Mouse (Mus musculus) testis, postnatal 14 days (tissue): ENCODE measurements at regions not wholly inside any gene's neighbourhood (a gene's known extent, or its start where the extent isn't known, plus 50 kb on each side); places are given as distances from the start of the nearest gene placed in this dataset.
"Not testable (repeated sequence)": the region's sequence is repeated elsewhere in the genome, so short reads cannot be mapped to it uniquely, and the experiment has no call there.

Experiments
- DNase-seq: peaks from one replicate; pipeline ENCODE4 v3.0.0; 2021; ENCODE audit warnings: low spot score

DNA sequence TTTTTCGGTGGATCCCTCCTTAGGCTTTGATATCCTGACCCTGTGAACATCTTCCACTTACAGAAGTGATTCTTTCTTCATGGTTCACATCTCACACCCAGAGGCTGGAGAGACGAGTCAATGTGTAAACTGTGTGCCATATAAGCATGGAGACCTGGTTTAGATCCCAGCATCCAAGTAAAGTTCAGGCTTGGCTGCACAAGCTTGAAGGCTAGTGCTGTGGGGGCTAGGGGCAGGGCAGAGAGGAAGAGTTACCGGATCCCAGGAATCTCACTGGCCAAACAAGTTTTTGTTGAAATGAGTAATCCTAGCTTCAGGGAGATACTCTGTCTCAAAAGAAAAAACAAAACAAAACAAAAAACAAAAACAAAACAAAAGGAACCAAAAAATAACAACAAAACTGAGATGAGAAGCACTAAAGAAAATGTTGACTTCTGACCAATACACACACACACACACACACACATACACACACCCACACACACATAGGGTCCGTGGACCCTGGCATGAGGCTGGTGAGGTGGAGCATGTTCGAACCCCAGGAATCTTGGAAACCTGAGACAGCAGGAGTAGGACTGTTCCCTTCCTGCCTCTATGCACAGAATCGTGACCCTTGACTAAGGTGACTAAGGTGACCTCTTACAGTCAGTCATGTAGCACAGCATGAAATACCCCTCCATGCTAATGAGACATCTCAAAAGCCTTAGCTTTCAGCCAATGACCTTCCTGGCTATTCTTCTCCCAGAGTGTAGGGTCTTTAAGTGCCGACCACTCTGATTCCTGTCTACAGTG is 55.2 kb downstream of the Gm12728 start:
- DNase-seq = no peak

DNA sequence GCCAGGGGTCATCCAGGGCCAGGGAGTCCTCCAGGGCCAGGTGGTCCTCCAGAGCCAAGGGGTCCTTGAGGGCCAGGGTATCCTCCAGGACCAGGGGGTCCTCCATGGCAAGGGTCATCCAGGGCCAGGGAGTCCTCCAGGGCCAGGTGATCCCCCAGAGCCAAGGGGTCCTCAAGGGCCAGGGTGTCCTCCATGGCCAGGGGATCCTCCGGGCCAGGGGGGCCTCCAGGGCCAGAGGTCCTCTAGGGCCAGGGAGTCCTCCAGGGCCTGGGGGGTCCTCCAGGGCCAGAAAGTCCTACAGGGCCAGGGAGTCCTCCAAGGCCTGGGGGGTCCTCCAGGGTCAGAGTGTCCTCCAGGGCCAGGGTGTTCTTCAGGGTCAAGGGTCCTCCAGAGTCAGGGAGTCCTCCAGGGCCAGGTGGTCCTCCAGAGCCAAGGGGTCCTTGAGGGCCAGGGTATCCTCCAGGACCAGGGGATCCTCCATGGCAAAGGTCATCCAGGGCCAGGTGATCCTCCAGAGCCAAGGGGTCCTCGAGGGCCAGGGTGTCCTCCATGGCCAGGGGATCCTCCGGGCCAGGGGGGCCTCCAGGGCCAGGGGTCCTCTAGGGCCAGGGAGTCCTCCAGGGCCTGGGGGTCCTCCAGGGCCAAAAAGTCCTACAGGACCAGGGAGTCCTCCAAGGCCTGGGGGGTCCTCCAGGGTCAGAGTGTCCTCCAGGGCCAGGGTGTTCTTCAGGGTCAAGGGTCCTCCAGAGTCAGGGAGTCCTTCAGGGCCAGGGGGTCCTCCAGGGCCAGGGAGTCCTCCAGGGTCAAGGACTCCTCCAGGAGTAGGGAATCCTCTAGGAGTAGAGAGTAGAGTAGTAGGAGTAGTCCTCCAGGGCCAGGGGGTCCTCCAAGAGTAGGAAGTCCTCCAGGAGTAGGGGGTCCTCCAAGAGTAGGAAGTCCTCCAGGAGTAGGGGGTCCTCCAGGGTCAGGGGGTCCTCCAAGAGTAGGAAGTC is 56.6 kb downstream of the Gm12728 start:
- not testable (repeated sequence) for DNase-seq

DNA sequence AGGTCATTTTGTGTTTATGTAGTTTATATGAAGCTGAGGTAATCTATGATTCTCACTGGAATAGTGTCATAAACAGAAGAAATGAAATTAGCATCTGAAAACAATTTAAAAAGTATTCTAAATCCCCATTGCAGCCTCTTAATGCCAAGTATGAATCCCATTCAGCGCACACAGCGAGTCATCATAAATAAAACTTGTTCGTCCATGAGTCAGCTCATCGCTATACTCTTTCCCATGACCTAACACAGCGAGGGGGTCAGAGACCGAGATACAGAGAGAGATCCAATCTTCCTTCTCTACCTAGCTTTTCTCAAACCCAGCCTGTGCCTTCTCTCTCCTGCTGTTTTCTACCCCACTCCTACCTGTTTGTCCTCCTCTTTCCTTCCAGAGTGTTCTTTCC is 63.4 kb downstream of the Gm12728 start:
- DNase-seq = no peak

DNA sequence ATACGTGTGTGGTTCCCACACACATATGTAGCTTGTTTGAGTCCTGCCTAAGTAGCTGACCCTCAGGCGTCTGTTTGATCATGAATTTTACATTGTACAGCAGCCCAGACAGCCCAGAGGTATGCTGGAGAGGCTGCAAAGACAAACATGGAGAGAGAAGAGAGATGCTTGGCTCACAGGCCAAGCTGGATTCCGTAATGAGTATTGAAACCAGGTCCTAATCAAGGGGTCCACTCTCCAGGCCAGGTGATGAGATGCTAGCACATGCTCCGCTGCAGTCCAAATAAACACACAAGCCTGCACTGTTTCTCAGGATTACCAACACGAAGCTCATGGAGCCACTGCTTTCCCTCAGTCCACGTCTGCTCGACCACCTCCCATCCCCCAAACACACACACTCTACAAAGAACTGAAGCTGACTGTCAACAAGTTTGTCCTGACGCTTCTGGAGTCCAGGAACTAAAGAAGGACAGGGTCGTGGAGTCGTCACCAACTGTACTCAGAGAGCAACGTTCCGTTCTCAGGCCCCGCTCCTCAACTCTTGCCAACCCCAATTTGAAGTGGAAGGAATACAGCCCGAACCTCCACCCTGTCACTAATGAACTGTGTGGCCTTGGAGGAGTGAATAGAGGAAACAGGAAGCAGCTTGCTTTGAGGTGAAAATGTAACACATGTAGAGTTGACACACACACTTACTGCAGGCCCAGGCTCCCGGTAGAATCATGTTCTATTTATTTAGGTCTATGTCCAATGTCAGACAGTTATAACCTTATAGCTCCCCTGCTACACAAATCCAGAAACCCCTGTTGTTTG is 69.6 kb downstream of the Gm12728 start:
- DNase-seq = peak; percentile 52

DNA sequence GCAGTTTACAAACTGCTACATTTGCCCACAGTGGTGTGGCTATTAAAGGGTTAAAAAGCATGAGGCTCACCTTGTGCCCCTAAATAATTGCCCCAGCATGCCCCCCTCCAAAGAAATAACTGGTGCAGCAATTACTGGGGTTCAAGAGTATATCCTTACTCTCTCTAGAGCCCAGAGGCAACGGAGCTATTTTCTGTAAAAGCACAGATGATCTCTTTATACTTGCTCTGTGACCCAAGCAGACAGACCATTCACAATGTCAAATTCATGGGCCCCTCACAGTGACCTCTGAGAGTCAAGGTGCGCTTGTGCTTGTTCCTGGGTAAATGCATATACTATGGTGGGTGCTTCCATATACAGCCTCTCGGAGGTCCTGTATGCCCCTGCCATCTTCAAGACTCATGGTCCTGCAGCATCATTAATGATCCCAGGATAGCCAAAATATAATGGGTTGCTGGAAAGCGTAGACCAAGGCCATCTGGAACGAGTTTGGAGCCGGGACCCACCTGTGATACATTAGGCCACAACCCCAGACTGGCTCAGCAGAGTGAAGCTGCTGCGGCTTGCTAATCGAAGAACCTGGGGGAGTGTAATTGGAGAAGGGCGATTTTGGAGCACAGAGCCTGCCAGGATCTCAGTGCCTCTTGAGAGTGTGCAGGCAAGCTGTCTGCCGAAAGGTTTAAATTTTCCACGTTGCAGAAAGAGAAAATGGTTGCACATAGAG is 71.4 kb downstream of the Gm12728 start:
- no peak for DNase-seq

DNA sequence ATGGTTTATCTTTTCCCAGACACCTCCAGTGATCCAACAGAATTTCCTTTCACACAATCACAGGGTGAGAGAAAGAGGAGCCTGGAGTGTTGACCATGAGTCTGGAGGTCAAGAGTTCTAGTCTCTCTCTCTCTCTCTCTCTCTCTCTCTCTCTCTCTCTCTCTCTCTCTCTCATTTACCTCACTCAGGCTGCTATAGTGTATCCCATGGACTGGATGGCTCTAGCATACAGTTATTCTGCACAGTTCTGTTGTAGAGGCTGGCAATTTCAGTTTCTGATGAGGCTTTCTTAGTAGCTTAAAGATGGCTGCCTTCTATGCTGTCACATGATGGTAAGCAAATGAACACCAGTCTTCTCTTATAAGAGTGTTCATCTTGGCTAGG is 72.0 kb downstream of the Gm12728 start:
- no peak for DNase-seq

DNA sequence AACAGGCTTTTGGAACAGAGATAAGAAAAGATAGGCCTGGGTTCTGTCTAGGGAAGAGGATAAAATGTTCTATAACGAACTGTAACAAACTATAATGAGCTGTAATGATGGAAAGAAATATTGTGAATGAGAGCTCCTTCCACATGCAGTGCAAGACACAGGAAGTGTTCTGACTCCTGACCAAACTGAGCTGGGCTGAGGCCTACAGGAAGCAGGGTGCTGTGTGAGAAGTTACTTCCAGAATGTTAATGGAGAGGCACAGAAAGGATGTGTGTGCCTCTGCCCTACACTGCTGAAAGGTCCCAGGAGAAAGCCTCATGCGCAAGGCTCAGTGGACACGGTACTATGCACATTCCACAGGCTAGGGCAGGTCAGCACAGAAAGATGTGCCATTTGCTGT is 80.8 kb downstream of the Gm12728 start:
- no peak for DNase-seq

DNA sequence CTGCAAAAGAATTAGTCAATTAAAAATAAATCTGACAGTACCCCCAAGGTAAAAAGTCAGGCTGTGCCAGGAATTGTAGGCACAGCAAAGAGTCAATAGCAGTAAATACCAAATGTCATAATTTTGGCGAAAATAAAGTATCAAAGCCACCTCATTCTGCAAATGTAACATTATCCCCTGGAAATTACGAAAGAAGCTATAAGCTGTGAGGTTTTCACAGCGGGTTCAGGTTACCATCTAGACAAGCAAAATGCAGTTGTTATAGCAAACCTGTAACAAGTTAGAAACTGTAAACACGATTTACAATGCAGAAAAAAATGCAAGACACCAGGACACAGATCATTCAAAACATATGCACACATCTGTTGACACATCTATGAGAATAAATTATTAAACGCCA is 87.6 kb downstream of the Gm12728 start:
- no peak for DNase-seq

DNA sequence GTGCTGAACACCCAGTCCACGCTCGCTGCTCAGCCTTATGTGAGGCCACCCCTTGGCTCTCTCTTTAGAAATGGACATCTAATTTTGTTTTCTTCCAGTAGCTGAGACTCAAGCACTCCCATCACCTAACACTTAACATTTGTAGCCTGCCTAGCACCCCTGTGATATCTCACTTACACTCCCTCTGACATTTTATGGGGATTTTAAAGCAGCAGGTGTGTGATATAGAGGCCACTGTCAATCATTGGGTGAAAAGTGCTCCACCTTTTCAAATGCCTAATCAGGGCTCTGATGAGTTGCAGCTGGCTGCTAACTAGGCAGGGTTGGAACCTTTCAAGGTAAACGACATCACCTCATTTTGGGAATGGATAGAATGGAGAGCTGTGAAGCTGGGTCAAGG is 90.2 kb downstream of the Gm12728 start:
- DNase-seq = no peak

DNA sequence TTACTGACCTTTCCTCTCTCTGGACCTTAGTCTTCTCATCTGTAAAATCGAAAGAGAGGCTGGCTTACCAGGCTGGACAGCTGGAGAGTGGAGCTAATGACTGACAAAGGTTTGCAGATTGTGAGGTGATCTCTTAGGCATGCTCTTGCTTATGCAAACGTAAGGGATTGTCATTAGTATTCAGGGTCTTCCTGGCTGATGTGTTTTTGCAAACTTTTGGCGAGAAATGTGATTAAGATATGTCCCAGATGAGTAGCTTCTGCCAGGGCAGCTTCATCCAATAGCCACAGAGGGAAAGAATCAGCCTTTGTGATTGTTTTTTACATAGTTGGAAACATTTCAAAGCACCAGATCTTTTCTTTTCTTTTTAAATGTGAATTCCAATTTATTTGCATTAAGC is 95.1 kb downstream of the Gm12728 start:
- DNase-seq = no peak

DNA sequence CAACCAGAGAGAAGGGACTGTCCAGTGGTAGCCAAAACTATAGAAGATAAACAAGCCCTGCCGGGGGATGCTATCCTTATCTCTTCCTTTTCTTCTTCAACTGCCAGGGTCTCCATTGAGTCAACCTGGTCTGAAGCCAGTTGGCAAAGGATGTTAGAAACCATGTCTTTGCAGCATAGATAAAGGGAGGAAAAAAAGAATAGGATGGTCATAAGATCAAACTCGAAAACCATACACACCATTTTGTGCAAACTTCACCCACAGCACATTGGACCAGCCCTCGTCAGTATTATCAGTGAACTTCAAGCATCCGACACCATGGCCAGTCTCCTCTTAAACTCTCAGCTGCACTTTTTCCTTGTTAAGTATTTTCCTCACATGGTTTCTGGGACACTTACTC is 101.8 kb downstream of the Gm12728 start:
- DNase-seq = no peak

DNA sequence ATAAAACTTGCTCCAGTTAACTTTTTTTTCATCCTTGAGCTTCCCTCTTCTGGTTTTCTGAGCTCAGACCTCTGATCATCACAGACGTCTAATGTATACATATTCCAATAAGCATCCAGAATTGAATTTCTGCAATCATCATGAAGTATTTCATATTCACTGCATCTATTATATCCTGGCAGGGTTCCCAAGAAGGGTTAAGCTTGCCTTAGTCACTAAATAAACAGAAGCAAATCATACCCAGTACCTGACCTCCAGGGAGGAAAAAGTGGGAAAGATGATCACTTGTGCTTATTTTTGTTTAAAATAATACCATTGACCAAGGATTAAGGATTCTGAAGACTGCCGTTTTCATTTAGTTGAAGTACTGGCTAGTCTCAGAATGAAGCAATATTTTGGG is 102.4 kb downstream of the Gm12728 start:
- no peak for DNase-seq

DNA sequence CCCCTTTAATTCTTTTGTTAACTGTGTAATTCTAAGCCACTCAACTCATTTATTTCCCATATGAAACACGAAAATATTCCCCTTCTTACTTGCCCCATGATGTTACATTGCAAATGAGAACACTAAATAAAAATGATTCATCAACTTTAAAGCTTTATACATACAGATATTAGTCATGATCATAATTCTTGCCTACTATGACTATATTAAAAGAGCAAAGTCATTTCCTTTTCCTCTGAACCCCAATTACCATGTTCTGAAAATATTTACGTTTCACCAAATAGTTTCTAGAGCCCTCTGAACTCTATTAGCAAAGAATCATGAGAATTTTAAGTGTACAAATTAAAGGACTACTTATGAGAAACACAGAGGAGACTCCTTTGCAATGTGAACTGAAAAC is 105.4 kb downstream of the Gm12728 start:
- no peak for DNase-seq

DNA sequence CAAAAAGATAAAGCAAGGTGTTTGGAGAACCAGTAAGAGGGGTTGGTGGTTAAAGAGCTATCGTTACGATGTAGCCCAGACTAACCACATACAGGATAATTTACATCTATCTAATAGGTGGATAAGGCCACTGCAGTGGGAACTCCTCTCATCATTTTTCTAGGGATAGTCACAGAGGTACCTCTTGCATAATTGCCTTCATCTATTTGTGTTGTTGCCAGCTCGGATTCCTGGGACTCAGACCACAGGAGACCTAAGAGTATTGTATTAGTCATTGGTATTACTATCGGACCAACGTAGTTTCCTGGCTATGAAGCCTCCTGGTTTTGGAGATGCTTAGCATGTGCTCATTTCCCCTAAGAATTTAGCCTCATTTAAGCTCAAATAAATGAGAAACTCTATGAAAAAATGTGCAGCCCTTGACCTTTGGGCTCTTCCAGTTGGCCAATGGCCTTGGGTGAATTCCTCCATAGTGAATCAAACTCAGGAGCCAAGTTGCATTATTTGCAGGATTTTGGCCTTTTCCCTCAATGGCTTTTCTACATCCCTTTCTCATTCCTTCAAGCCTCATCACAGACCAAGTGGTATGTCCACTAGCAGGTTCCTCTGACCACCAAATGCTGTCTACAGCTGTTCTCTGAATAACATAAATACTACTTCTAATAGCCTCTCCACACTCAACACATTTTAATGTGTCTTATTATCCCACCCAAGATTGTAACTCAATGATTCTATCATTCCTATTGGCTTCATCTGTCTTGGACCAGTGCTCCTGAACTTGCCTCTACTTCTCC is 108.6 kb downstream of the Gm12728 start:
- DNase-seq = no peak

DNA sequence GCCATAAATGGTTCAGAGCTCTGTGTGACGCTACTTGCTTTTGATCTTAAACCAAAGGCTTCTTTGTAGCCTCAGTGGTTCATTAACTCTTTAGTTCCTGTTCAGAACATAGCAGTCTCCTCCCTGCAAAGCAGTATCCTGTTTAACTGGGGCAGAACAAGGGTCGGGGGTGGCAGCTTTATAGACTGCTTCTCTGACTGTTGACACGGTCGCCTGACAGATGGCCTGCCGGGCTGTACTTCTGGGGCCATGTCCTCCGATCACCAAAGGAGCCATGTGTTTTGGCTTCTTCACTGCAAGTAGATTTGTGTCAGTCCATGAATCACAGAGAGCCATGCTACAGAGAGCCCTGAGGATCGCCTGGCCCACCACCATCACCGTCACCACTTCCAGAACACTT is 115.2 kb downstream of the Gm12728 start:
- DNase-seq = no peak

DNA sequence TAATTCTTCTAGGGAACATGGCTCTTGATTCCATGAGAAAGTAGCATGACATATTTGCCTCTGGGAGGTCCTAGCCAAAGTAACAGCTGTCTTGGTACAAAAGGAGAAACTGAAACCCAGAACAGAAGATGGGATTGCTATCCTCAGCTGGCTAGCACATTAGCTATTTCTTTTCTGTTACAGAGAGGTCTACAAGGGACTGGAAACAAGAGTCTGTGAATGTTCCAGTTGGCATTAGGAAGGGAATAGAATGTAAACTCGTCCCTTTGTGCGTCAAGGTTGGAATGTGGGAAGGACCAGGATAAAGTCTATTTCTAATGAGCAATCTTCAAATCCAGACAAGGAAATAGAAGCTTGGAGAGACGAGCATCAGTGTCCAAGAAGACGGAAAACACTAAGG is 116.7 kb downstream of the Gm12728 start:
- peak; percentile 17 for DNase-seq

DNA sequence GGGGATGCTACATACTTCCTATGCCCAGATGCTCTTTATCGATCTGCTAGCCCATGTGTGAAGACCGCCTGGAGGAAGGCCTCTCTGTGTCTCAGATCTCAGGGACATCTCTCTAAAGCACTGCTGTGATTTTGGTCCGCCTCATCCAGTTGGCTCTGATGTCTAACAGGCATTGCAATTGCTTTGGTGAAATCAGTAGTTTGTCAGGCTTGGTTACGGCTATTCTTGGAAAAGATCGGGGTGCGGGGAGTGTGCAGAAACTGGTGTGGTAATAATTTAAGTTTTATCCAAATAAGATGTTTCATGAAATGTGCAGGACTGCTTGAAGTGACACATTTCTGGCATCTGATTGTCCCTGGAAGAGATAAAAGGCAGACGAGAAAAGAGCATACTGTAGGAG is 117.9 kb downstream of the Gm12728 start:
- DNase-seq = no peak

DNA sequence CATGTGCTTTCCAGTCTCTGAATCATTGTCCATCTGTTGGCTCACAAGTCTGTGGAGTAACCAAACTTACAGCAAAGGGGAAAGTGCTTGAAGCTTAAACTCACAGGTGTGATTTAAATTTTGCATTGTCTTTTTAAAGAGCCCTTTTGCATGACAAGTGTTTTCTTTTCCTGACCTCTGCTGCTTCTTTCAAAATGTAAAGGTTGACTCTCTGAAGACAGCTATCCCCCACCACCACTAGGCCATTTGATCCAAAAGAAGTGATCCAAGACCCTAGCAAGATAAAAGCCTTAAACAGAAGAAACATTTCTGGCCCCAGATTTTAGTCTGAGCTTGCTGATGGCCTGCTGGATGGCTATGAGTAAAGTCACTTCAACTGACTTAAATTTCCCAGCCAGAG is 118.6 kb downstream of the Gm12728 start:
- no peak for DNase-seq

DNA sequence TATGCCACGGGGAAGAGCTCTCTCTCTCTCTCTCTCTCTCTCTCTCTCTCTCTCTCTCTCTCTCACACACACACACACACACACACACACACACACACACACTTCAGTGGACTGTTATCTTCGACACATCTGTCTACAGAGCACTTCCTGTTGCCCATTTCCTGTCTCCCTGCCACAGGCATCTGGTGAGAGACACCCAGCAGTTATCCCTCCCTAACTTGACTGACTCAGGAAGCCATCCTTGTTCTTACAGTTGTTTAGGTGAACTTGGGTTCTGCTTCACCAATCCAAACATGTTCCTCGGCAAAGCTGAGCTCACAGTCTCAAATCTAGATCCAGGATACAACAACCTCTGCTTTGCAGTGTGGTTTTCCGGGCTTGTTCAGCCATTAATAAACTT is 119.6 kb downstream of the Gm12728 start:
- no peak for DNase-seq

DNA sequence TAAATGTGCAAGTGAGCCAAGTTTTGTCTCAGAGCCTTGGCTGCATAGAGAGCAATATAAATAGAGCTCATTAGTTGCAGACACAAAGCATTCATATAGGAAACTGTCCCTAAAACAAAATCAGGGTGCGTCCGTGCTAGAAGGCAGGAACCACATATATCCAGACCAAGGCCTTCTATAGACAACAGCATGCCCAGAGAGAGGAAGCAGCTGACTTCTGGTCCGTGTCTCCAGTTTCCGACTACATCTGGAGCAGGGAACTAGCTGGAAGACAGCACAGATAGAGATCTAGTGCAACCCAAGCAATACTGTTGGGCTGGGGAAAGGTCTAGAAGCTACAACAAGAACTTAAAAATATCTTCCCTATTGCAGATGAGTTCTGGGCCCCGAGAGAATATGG is 121.0 kb downstream of the Gm12728 start:
- DNase-seq = no peak

DNA sequence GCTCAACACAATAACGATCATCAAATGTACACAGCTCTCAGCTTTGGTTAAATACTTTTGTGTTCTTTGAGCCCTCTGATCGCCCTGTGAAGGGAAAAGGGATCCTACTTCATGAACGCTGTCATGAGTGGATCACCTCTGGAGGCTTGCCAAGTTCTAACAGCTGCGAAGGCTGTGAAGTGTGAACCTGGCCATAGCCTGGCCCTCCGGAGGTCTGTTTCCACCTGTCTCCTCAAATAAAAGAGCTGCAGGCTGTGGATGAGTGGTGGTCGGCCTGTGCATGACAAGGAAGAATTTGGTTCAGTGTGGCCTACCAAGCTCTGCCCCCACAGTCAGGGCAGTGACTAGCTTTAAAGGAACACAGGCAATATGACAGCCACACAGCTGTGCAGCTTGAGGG is 122.0 kb downstream of the Gm12728 start:
- no peak for DNase-seq
